Comparison of ENCODE assay signal across 9 mouse cellular contexts in the genomic region with DNA sequence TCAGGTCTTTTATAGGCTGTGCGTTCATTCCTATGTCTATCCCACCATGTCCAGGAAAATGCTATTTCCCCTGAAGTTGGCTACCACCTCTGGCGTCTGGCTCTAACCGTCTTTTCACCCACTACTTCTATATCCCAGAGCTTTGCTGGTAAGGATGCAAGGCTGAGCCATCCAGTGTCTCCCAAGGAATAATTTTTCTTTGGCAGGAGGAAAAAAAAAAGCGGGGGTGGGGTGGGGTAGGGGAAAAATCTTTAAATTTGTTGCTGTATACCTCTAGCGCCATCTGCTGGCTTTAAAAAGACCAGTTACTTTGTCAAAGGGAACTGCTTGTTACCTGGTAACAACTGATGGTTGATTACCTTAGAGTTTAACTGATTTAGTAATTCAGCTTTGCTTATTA. TPM values are rescaled to one million over a fixed set of nuclear protein-coding genes. Genes with fewer than 3 reads are reported as not detected.
DNase-seq lines count a peak whose midpoint lies in the region; ATAC-seq and TF ChIP-seq lines count a peak whose summit lies in the region.
"Had no signal": no experiment of that assay in that cellular context is flagged by ENCODE, and none has a peak within 500 bp of the region (broad histone marks: within the 10 kb centered on the region; RNA-seq: fewer than 3 reads in every experiment).

No protein-coding gene starts in this region.

- WGBS in forebrain, postnatal 0 days: 36% methylated on average over 5 of the region's 5 CpGs
- 59% methylated on average over 5 of the region's 5 CpGs for WGBS in forebrain, embryonic 10.5 days
- WGBS in limb, embryonic 14.5 days: 44% methylated on average over 5 of the region's 5 CpGs
- 54% methylated on average over 5 of the region's 5 CpGs for WGBS in limb, embryonic 10.5 days
- WGBS in heart, embryonic 16.5 days: 44% methylated on average over 5 of the region's 5 CpGs

- H3K9ac ChIP-seq in forebrain, postnatal 0 days: no peak overlapping the region
- no peak overlapping the region for H3K9ac ChIP-seq in limb, embryonic 14.5 days (ENCODE audit: low read depth, low read length, severe bottlenecking)
- no peak overlapping the region for H3K9ac ChIP-seq in heart, embryonic 16.5 days (ENCODE audit: low read length)
- H3K9ac ChIP-seq: lung, embryonic 15.5 days had no signal

- H3K9me3 ChIP-seq in forebrain, postnatal 0 days (ENCODE audit: low read length): no peaks in the 10 kb centered on the region
- H3K9me3 ChIP-seq in forebrain, embryonic 10.5 days: no peaks in the 10 kb centered on the region
- H3K9me3 ChIP-seq in limb, embryonic 14.5 days (ENCODE audit: control insufficient read depth, low read length): no peaks in the 10 kb centered on the region
- H3K9me3 ChIP-seq in limb, embryonic 10.5 days (replicated peaks): no peaks in the 10 kb centered on the region
- H3K9me3 ChIP-seq in heart, embryonic 16.5 days (replicated peaks; ENCODE audit: control insufficient read depth, low read length): no peaks in the 10 kb centered on the region
- H3K9me3 ChIP-seq: lung, embryonic 15.5 days had no signal

- TF ChIP-seq POLR2A in limb, embryonic 14.5 days (IDR thresholded peaks at IDR 0.05; ENCODE audit: borderline replicate concordance, extremely low read depth, insufficient read depth, insufficient read length): no peak

- no peak for ATAC-seq in forebrain, postnatal 0 days
- ATAC-seq in limb, embryonic 14.5 days (ENCODE audit: low FRiP score, low read depth): no peak
- ATAC-seq in heart, embryonic 16.5 days (replicated peaks; ENCODE audit: extremely low read depth, insufficient read depth, low FRiP score): no peak

- no peak overlapping the region for H3K4me2 ChIP-seq in forebrain, postnatal 0 days (ENCODE audit: low read depth)
- H3K4me2 ChIP-seq in limb, embryonic 14.5 days (replicated peaks; ENCODE audit: low read depth, low read length, severe bottlenecking): no peak overlapping the region
- H3K4me2 ChIP-seq in heart, embryonic 16.5 days (ENCODE audit: low read depth, low read length): no peak overlapping the region
- H3K4me2 ChIP-seq: lung, embryonic 15.5 days had no signal

- no peak overlapping the region for H3K27ac ChIP-seq in forebrain, postnatal 0 days (ENCODE audit: low read depth, low read length)
- no peak overlapping the region for H3K27ac ChIP-seq in forebrain, embryonic 10.5 days
- no peak overlapping the region; the same call in 1 of the 2 replicates for H3K27ac ChIP-seq in limb, embryonic 14.5 days (replicated peaks; ENCODE audit: low read depth, low read length)
- no peak overlapping the region for H3K27ac ChIP-seq in limb, embryonic 10.5 days
- H3K27ac ChIP-seq in heart, embryonic 16.5 days (ENCODE audit: low read length): peak overlapping the region; percentile 7; the same call in 1 of the 2 replicates
- H3K27ac ChIP-seq: lung, embryonic 15.5 days had no signal

- peaks cover 5% of the 10 kb centered on the region; the same call in 1 of the 2 replicates for H3K4me1 ChIP-seq in forebrain, postnatal 0 days (ENCODE audit: insufficient read depth)
- H3K4me1 ChIP-seq in forebrain, embryonic 10.5 days: peaks cover 23% of the 10 kb centered on the region
- peaks cover 25% of the 10 kb centered on the region for H3K4me1 ChIP-seq in limb, embryonic 14.5 days (ENCODE audit: control insufficient read depth, insufficient read depth, low read length)
- H3K4me1 ChIP-seq in limb, embryonic 10.5 days: peaks cover 32% of the 10 kb centered on the region
- peaks cover 24% of the 10 kb centered on the region for H3K4me1 ChIP-seq in heart, embryonic 16.5 days (ENCODE audit: control insufficient read depth, insufficient read depth, low read length)

- no peak overlapping the region for H3K4me3 ChIP-seq in forebrain, postnatal 0 days (ENCODE audit: low read depth, low read length)
- no peak overlapping the region for H3K4me3 ChIP-seq in forebrain, embryonic 10.5 days
- H3K4me3 ChIP-seq in limb, embryonic 14.5 days (replicated peaks; ENCODE audit: low read length): no peak overlapping the region
- H3K4me3 ChIP-seq in limb, embryonic 10.5 days: no peak overlapping the region
- no peak overlapping the region for H3K4me3 ChIP-seq in heart, embryonic 16.5 days (ENCODE audit: low read length)
- H3K4me3 ChIP-seq: lung, embryonic 15.5 days had no signal

- peak; percentile 77 for TF ChIP-seq CTCF in forebrain, postnatal 0 days (IDR thresholded peaks at IDR 0.05; ENCODE audit: low read depth)

- H3K27me3 ChIP-seq in forebrain, postnatal 0 days (ENCODE audit: insufficient read depth, low read length): no peaks in the 10 kb centered on the region
- no peaks in the 10 kb centered on the region for H3K27me3 ChIP-seq in forebrain, embryonic 10.5 days (ENCODE audit: poor library complexity, severe bottlenecking)
- H3K27me3 ChIP-seq in limb, embryonic 14.5 days (ENCODE audit: control insufficient read depth, insufficient read depth, low read length): no peaks in the 10 kb centered on the region
- H3K27me3 ChIP-seq in limb, embryonic 10.5 days (ENCODE audit: low read depth, poor library complexity, severe bottlenecking): no peaks in the 10 kb centered on the region
- no peaks in the 10 kb centered on the region for H3K27me3 ChIP-seq in heart, embryonic 16.5 days (ENCODE audit: control insufficient read depth, insufficient read depth, low read length)
- H3K27me3 ChIP-seq: lung, embryonic 15.5 days had no signal

- H3K36me3 ChIP-seq in forebrain, postnatal 0 days (ENCODE audit: insufficient read depth): peaks cover 26% of the 10 kb centered on the region
- H3K36me3 ChIP-seq in forebrain, embryonic 10.5 days (replicated peaks): peaks cover 66% of the 10 kb centered on the region
- H3K36me3 ChIP-seq in limb, embryonic 14.5 days (ENCODE audit: control insufficient read depth, insufficient read depth, low read length): peaks cover 36% of the 10 kb centered on the region
- peaks cover 53% of the 10 kb centered on the region for H3K36me3 ChIP-seq in limb, embryonic 10.5 days
- H3K36me3 ChIP-seq in heart, embryonic 16.5 days (ENCODE audit: control insufficient read depth, insufficient read depth): peaks cover 28% of the 10 kb centered on the region

- peak; percentile 83 for DNase-seq in forebrain, postnatal 0 days
- no peak for DNase-seq in forebrain, embryonic 10.5 days (ENCODE audit: extremely low spot score, low spot score)
- peak; percentile 67 for DNase-seq in limb, embryonic 14.5 days (ENCODE audit: low spot score)
- DNase-seq in limb, embryonic 10.5 days (ENCODE audit: low spot score): no peak
- peak; percentile 28 for DNase-seq in Muller cell, postnatal 12 days (ENCODE audit: inconsistent ontology term)
- DNase-seq in thymus, postnatal 25 days: peak; percentile 36
- no peak for DNase-seq in spleen, adult 12 weeks (ENCODE audit: low spot score)

RNA-seq across cellular contexts. Expression of a gene that starts 17.4 kb away (rescaled TPM):
- 3.8 and 6.3 TPM in 2 replicates for total RNA-seq in forebrain, postnatal 0 days (2014; rRNA removed)
- 7.7 and 8.8 TPM in 2 replicates for polyA plus RNA-seq in forebrain, postnatal 0 days (2015; fragmentation: Nextera tagmentation; extraction: Ambion mirVana)
- polyA plus RNA-seq in forebrain, embryonic 10.5 days (2016; fragmentation: Nextera tagmentation; extraction: Ambion mirVana): 14.9 and 15.7 TPM in 2 replicates
- 8.2 and 11.7 TPM in 2 replicates for polyA plus RNA-seq in limb, embryonic 14.5 days (2012; rRNA removed)
- 37.0 and 38.4 TPM in 2 replicates for polyA plus RNA-seq in limb, embryonic 14.5 days (2014; fragmentation: Nextera tagmentation; extraction: Ambion mirVana)
- polyA plus RNA-seq in limb, embryonic 10.5 days (2016; fragmentation: Nextera tagmentation; extraction: Ambion mirVana): 19.8 TPM in 2 replicates
- polyA plus RNA-seq in heart, embryonic 16.5 days (2015; fragmentation: Nextera tagmentation; extraction: Ambion mirVana): 11.9 and 12.8 TPM in 2 replicates

Comparison
In these comparisons a context has a peak if more than half of its experiments do, and no peak if none do; other contexts are left out.
1. DNase-seq: peak in forebrain, postnatal 0 days (single experiment), limb, embryonic 14.5 days (single experiment), Muller cell, postnatal 12 days (single experiment) and thymus, postnatal 25 days (single experiment); none in forebrain, embryonic 10.5 days (single experiment), limb, embryonic 10.5 days (single experiment) and spleen, adult 12 weeks (single experiment).